Mouse (Mus musculus) heart, embryonic 11.5 days (tissue): Measurements from ENCODE around the gene Ccser2. TPM values are rescaled to one million over a fixed set of nuclear protein-coding genes. Genes with fewer than 3 reads are reported as not detected.

Source experiments
- ATAC-seq: fragments of 200-750 bp; cut with Nextera tagmentation; replicated peaks from 2 replicates; pipeline ENCODE4 v1.8.0; 2017; ENCODE audit warnings: moderate library complexity; ENCODE audit not compliant: insufficient number of reproducible peaks, low FRiP score, low TSS enrichment
- H3K27ac ChIP-seq: fragments of 300-500 bp; sonication (generic); 2 replicates; pipeline ENCODE4 v1.5.1; 2014; ENCODE audit warnings: mild to moderate bottlenecking, low read depth, low read length
- H3K27me3 ChIP-seq: fragments of 300-500 bp; sonication (generic); 2 replicates; pipeline ENCODE4 v1.6.1; 2014; ENCODE audit warnings: mild to moderate bottlenecking, low read length, mixed read lengths; ENCODE audit not compliant: control insufficient read depth, insufficient read depth
- H3K36me3 ChIP-seq: fragments of 300-500 bp; sonication (generic); 2 replicates; pipeline ENCODE4 v1.6.1; 2014; ENCODE audit warnings: mild to moderate bottlenecking, low read length, moderate library complexity, mixed read lengths; ENCODE audit not compliant: control insufficient read depth, insufficient read depth
- H3K4me1 ChIP-seq: fragments of 300-500 bp; sonication (generic); 2 replicates; pipeline ENCODE4 v1.6.1; 2014; ENCODE audit warnings: low read length; ENCODE audit not compliant: control insufficient read depth, insufficient read depth
- H3K4me2 ChIP-seq: fragments of 300-500 bp; sonication (generic); 2 replicates; pipeline ENCODE4 v1.6.1; 2014; ENCODE audit warnings: mild to moderate bottlenecking, moderate library complexity
- H3K4me3 ChIP-seq: fragments of 300-500 bp; sonication (generic); 2 replicates; pipeline ENCODE4 v1.5.1; 2014; ENCODE audit warnings: low read depth, low read length
- H3K9ac ChIP-seq: fragments of 300-500 bp; sonication (generic); 2 replicates; pipeline ENCODE4 v1.6.1; 2014; ENCODE audit warnings: mild to moderate bottlenecking, low read depth, low read length, moderate library complexity
- H3K9me3 ChIP-seq: fragments of 300-500 bp; sonication (generic); replicated peaks from 2 replicates; pipeline ENCODE4 v1.6.1; 2016; ENCODE audit warnings: low read length; ENCODE audit not compliant: control insufficient read depth
- WGBS: fragments of 180-500 bp; shearing (Covaris S2); extraction: QIAGEN DNeasy Blood & Tissue Kit; methylation state at CpG from one replicate; pipeline ENCODE4 v1.1.7; 2014; ENCODE audit not compliant: insufficient replicate concordance; 5-methylcytosine and 5-hydroxymethylcytosine counted together
- polyA plus RNA-seq: library from polyadenylated mRNA; unstranded; fragments of >200 nt; fragmentation: Nextera tagmentation; extraction: Ambion mirVana; gene quantifications from 2 replicates; pipeline ENCODE4 v1.2.1, GENCODE M21; 2014

The Ccser2 gene
- polyA plus RNA-seq, 1 experiment from 2014 or later: 39.0 TPM

- Histone ChIP-seq H3K36me3 (peaks cover 10% of the 10 kb centered on the region; the same call in 1 of the 2 replicates), H3K4me3 (no peak overlapping the region), H3K4me2 (no peak overlapping the region), H3K4me1 (no peaks in the 10 kb centered on the region), H3K9me3 (no peaks in the 10 kb centered on the region), H3K9ac (no peak overlapping the region), H3K27ac (no peak overlapping the region), H3K27me3 (no peaks in the 10 kb centered on the region)
- no peak for ATAC-seq
- WGBS: 44% methylated on average over 3 of the region's 3 CpGs
Measured at GRCm38 (mm10) chr14:36883576-36883975, 85.0 kb downstream of the Ccser2 start.

GRCm38 (mm10) chr14:36870257-36870656 is 98.3 kb downstream of the Ccser2 start:
- Histone ChIP-seq H3K4me2 (no peak overlapping the region), H3K9ac (no peak overlapping the region), H3K27me3 (no peaks in the 10 kb centered on the region), H3K9me3 (no peaks in the 10 kb centered on the region), H3K27ac (no peak overlapping the region), H3K36me3 (no peaks in the 10 kb centered on the region), H3K4me3 (no peak overlapping the region), H3K4me1 (no peaks in the 10 kb centered on the region)
- ATAC-seq: no peak
- WGBS: 84% methylated on average over 6 of the region's 6 CpGs

- Histone ChIP-seq H3K4me3 (no peak overlapping the region), H3K27me3 (no peaks in the 10 kb centered on the region), H3K4me1 (no peaks in the 10 kb centered on the region), H3K4me2 (no peak overlapping the region), H3K9ac (no peak overlapping the region), H3K9me3 (no peaks in the 10 kb centered on the region), H3K27ac (no peak overlapping the region), H3K36me3 (no peaks in the 10 kb centered on the region)
- WGBS: 76% methylated on average over 14 of the region's 14 CpGs
- ATAC-seq: no peak
Measured at GRCm38 (mm10) chr14:36868769-36869362, 99.7 kb downstream of the Ccser2 start.

GRCm38 (mm10) chr14:36866966-36867700 is 101.4 kb downstream of the Ccser2 start:
- no peak overlapping the region for H3K4me2 ChIP-seq
- H3K9me3 ChIP-seq: no peaks in the 10 kb centered on the region
- H3K27ac ChIP-seq: no peak overlapping the region
- no peak for ATAC-seq
- WGBS: 18% methylated on average over 6 of the region's 6 CpGs
- H3K4me3 ChIP-seq: no peak overlapping the region
- H3K4me1 ChIP-seq: no peaks in the 10 kb centered on the region
- no peaks in the 10 kb centered on the region for H3K27me3 ChIP-seq
- no peaks in the 10 kb centered on the region for H3K36me3 ChIP-seq
- H3K9ac ChIP-seq: no peak overlapping the region

GRCm38 (mm10) chr14:36863877-36864489 is 104.6 kb downstream of the Ccser2 start:
- WGBS: 21% methylated on average over 15 of the region's 15 CpGs
- no peaks in the 10 kb centered on the region for H3K9me3 ChIP-seq
- no peaks in the 10 kb centered on the region for H3K4me1 ChIP-seq
- ATAC-seq: 0 out of 2 replicates have a peak, but pooled peaks have one; percentile 5
- H3K9ac ChIP-seq: 0 out of 2 replicates have a peak overlapping the region, but pooled peaks have one; percentile 46
- H3K27me3 ChIP-seq: no peaks in the 10 kb centered on the region
- no peaks in the 10 kb centered on the region for H3K36me3 ChIP-seq
- H3K4me3 ChIP-seq: peak overlapping the region; percentile 30
- H3K4me2 ChIP-seq: peak overlapping the region; percentile 65
- no peak overlapping the region for H3K27ac ChIP-seq

GRCm38 (mm10) chr14:36862387-36862786 is 106.2 kb downstream of the Ccser2 start:
- Histone ChIP-seq H3K27ac (no peak overlapping the region), H3K9me3 (no peaks in the 10 kb centered on the region), H3K9ac (no peak overlapping the region), H3K4me1 (no peaks in the 10 kb centered on the region), H3K36me3 (no peaks in the 10 kb centered on the region), H3K27me3 (no peaks in the 10 kb centered on the region), H3K4me3 (no peak overlapping the region), H3K4me2 (no peak overlapping the region)
- no peak for ATAC-seq
- WGBS: 22% methylated on average over 7 of the region's 7 CpGs

- no peak for ATAC-seq
- Histone ChIP-seq H3K4me1 (no peaks in the 10 kb centered on the region), H3K27me3 (no peaks in the 10 kb centered on the region), H3K9ac (no peak overlapping the region), H3K36me3 (no peaks in the 10 kb centered on the region), H3K27ac (no peak overlapping the region), H3K4me2 (no peak overlapping the region), H3K9me3 (no peaks in the 10 kb centered on the region), H3K4me3 (no peak overlapping the region)
- 57% methylated on average over 4 of the region's 4 CpGs for WGBS
Measured at GRCm38 (mm10) chr14:36858932-36859331, 109.6 kb downstream of the Ccser2 start.

- Histone ChIP-seq H3K27ac (no peak overlapping the region), H3K4me1 (no peaks in the 10 kb centered on the region), H3K4me2 (no peak overlapping the region), H3K36me3 (no peaks in the 10 kb centered on the region), H3K27me3 (no peaks in the 10 kb centered on the region), H3K9ac (no peak overlapping the region), H3K9me3 (no peaks in the 10 kb centered on the region), H3K4me3 (no peak overlapping the region)
- no peak for ATAC-seq
- 50% methylated on average over 4 of the region's 4 CpGs for WGBS
Measured at GRCm38 (mm10) chr14:36852972-36853371, 115.6 kb downstream of the Ccser2 start.
